Mouse (Mus musculus) CD8-positive naive resting alpha-beta T cell, adult 2 months (primary cell): ENCODE data around the gene Skil.

Source experiments
- DNase-seq, 2 experiments: peaks; one replicate each; pipeline ENCODE4 v3.0.0; 2022; ENCODE audit warnings: low read depth in 2 of 2, low spot score in 2 of 2

Gene Skil

DNA sequence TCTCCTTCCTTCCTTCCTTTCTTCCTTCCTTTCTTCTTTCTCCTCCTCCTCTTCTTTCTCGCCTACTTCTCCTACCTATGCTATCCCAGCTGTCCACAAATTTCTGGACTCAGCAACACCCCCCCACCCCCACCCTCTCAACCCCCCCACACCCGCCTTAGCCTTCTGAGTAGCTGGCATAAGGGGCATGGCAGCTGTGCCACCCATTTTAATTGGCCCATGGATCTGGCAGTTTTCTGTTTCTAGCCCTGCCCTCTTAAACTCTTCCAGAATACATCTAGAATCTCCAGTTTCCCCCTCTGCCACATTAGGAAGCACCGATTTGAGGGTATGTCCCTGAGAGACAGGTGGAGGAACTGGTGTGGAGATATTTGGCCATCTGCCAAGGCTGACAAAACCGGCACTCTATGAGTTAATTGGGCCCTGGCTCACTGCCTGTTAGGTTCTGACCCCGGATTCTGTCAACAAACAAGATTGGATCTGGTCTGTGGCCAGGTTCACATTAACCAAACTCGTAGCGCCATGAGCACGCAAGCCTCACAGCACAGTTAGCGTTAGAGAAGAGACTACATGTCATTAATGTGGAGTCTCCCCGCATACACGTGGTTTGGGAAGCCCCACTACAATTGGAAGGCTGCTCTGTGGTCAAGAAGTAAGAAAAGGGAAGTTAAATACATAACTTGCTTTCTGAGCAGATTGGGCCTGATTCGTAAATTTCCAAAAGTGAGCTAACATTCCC, 11.2 kb upstream of the Skil start:
- DNase-seq, result no peak

DNA sequence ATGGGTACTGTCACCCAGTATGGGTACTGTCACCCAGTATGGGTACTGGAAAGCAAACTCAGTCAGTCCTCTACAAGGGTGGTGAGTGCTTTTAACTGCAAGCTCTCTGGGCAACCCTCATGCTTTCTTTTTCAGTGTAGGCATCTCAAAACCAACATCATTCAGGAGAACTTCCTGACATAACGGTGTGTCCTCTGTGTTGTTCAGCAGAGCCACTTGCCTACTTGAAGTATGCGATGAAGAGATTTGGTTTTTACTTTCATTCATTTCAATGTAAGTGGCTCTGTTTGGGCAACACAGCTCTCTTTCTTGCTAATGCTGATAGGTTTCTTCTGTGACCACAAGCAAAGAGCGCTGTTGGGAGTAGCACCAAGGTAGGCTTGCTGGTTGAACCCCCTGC, 9.9 kb upstream of the Skil start:
- no peak for DNase-seq

DNA sequence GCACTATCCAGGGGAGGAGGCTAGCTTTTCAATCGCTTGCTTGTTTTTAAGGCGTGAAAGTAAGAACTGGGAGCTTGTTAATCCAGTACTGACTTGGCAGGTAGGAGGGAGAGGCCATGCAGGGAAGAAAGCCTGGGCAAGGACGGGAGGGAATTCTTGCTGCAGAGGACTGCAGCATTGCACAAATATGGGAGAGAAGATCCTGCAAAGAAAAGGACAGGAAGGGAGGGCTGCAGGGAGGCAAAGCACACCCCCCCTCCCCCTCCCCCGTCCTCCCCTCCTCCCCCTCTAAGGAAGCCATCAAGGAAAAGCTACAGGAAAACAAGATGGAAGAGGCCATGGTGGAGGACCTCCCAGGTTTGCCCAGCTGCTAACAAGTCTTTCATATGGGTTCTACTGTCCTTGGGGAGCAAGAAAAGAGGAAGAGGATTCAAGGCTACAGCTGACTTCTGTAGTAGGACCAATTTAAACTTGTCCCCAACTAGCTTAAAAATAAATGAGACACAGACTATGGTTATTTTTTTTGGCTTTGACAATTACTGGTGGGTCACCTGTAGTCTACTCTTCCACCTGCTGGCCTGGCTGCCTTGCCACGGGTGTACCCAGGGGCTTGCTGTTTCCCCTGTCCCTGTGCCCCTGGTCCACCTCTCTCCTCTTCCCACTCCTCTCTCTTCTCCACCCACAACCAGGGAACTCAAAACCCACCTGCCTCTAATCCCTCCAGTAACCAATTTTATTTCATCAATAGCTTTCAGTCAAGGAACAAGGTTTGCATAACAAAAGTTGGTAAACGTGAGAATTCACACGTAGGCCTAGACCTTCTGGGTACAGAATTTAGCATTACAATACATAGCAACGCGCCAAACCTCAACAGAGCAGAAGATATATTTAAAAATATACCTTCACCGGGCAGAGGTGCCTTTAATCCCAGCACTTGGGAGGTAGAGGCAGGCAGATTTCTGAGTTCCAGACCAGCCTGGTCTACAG, 5.8 kb upstream of the Skil start:
- DNase-seq, result no peak

DNA sequence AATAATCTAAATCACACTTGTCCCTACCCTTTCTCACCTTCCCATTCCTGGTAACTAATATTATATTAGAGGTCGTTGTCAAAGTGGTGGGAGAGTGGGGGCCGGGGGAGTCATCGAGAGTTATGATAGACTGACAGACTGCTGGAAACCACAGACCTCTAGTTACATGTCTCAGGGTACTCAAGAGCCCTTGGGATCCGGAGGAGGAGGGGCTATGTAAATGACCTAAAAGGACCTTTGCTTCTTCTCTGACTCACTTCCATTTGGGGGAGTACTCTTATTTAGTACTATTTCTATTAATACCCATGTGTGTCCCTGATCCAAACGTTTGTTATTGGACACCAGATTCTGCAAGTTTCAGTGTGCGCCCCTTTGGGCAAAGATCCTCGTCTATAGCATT, 4.9 kb upstream of the Skil start:
- no peak for DNase-seq

DNA sequence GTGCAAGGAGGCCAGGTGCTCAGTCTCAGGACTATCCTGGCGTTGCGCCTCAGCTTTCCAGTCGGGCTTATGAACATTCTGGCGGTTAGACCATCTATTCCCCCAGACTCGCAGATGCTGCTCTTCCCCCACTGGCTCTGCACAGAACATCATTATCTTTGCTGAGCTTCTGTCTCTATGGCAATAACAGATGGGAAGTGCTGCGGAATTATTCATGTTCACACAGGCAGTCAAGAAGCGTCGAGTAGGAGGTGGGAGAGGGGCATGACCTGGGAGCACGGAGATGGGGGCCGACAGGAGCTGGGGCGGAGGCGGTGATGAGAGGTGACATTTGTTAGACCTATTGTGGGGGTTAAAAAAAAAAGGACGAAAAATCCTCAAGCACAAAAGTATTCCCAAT, 1.7 kb upstream of the Skil start:
- no peak for DNase-seq

DNA sequence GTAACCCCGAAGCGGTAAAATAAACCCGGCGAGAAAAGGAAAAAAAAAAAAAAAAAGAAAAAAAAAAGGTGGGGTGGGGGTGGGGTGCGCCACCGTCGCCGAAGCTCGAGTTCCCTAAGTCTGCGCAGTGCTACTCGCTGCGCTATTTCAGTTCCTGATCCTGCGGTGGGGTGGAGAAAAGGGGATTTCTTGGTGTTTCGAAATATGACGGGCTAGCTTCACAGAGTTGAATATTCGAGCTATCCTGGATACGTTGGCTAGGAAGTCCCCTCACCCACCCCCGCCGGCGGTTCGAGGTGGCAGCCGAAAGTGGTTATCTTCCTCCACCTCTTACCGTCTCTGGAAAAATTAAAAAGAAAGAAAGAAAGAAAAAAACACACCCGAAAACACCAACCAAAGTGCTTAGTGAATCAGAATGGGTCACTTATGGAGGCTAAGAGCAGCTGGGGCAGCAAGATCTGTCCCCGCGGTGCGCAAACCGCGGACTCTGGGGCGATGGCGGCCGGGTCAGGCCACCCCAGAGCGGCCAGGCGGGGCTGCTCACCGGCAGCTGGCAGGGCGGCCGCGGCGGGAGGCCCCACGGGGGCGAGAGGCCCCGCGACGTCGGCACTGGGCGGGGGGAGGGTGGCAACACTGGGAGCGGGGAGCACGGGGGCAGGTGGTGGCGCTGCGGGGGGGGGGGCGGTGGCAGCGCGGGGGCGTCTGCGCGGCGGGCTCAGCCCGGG, 1.1 kb upstream of the Skil start:
- peak; percentile 64 to 68 for DNase-seq

DNA sequence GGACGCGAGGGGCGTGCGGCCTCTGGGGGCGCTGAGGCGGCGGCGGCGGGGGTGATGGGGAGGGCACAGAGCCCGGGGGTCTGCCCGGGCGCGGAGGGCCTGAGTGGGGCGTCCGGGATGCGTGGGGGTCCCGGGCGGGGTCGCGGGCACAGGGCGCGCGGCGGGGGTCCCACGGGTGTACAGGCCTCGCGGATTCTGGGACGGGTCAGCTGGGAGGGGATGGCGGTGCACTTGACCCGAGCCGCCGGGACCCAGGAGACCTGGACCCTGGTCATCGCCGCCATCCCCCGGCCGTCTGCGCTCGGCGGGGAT, 277 bp downstream of the Skil start:
- DNase-seq, result no peak

DNA sequence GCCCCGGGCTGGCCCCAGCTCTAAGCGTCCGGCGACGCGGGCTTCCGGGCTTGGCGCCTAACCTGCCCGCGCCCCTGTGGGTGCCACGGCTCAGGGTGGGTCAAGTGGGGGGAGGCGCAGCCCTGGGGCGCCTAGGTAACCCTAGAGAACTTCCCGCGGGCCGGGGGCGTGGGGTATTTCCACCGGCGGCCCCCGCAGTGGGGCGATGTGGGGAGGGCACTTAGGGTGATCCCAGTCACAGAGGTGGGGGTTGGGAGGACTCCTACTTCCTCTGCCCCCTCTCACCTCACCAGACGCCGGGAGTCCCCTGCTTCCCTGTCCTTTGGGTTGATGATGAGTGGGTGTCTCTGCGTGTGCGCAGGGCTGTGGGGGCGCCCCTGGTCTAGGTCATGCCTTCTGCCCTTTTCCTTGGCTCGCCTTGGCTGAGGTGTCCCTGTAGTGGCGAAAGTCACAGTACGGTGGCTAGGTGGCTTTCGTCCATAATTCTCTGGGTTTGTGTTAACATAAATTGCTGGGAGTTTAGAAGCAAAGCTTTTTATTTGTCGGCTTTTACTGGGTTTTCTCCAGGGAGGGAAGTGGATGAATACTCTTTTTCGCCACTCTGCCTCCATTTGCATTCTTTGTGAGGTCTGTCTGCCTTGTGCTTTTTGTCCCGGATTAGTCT, 765 bp downstream of the Skil start:
- DNase-seq, result peak; percentile 49 to 53

DNA sequence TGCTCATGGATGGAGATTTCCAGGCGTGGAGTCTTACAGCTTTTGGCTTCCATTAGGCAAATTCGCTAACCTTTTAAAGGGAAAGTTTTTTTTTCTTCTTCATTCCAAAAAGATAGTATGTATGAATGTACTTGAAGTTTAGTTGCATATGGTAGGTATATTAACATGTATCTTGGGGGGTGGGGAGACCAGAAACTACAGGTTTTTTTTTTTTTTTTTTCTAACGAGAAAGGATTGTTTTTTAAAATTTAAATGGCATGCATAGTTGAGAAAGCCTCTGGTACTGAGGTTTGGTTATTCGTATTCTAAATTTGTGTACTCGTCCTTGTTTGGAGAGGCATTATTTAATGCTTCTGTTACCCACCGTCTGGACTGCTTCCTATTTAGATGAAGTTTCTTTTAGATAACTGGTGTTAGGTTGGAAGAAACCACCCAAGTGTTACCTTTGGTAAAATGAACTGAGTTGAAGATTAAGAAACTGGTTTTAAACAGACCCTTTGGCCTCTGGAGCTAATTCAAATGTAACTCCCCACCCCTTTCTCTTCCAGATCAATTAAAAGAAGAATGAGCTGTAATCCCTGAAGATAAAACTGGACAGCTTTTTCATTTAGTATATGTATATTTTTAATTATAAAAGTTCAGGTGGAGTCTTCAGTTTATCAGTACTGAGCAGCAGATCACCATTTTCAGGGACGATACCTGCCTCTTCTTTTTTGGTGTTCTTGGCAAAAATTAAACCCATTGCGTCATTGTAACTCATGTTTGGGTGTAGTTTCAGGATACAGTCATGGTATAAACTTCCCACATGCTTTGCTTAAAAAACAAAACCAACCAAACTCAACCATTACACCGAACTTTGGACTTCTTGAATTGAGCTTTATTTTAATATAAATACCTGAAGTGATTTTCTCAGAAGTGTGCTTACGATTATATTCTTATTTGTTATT, 1.6 kb downstream of the Skil start:
- no peak for DNase-seq

DNA sequence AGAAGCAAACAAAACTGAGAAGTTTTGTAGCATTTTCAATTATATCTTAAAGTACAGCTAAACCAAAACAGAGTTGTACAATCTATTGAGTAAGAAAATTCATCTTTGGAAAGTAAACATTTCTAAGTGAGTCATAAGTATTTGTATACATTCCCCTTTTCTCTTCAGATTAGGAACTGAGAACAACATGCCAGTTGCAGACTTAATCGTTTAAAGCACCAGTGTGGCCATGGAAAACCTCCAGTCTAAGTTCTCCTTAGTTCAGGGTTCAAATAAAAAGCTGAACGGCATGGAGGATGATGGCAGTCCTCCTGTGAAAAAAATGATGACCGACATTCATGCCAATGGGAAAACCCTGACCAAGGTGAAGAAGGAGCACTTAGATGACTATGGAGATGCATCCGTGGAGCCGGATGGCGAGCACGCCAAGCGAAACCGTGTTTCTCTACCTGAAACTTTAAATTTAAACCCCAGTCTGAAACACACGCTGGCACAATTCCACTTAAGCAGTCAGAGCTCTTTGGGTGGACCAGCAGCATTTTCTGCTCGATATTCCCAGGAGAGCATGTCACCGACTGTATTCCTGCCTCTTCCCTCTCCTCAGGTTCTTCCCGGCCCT, 2.4 kb downstream of the Skil start:
- no peak for DNase-seq

DNA sequence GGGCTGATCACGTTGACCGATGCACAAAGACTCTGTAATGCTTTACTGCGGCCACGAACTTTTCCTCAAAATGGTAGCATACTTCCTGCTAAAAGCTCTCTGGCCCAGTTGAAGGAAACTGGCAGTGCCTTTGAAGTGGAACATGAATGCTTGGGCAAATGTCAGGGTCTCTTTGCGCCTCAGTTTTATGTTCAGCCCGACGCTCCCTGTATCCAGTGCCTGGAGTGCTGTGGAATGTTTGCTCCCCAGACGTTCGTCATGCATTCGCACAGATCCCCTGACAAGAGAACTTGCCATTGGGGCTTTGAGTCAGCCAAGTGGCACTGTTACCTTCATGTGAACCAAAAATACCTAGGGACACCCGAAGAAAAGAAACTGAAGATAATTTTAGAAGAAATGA, 3.1 kb downstream of the Skil start:
- no peak for DNase-seq

DNA sequence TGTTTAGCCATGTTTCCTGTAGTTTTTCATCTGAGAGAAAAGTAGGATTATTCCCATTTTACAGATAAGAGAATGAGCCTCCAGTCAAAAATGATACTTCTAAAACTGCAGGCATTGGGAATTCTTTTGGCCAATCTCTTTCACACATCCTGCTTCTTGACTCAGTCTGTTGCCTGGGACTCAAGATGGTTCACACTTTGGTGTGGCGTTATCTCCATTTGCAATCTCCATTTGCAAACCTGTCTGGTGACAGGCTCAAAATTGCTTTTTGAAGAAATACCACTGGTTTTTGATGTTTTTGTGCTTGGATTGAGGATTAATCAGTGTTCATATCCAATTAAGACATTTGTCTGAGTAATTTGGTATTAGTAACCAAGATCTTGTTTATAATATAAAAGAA, 3.7 kb downstream of the Skil start:
- DNase-seq, result no peak

DNA sequence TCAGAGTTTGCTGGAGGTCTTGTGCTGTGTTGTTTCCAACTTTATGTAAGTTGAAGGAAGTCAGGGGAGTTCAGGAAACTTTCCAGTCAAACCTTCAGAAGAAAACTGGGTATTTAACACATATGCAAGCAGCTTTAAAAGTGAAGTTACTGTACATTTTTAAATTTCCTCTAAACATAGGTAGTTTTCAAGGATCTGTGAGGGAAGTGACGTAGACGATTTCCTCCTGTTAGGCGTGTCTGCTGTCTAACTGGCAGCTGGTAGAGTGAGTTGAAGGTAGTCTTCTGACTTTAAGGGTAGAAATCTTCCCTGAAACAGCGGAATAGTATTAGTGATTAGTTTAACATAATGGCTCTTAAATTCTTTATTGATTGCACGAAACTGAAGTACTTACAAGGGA, 5.2 kb downstream of the Skil start:
- DNase-seq, result no peak

DNA sequence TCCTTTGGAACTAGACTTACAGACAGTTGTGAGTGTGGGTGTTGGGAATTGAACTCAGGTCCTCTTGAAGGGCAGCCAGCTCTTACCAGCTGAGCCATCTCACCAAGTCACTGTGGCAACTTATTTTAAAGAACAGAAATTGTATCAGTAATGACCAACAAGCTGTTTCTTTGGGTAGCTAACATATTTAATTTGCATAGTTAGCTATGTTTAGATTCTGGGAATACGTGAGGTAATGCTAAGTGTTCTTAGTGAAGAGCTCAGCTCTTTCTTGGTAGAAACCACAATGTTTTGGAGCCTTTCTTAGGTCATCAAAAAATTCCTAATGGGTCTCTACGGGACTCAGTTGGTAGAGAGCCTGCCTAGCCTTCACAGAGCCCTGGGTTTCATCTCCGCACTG, 5.9 kb downstream of the Skil start:
- no peak for DNase-seq

DNA sequence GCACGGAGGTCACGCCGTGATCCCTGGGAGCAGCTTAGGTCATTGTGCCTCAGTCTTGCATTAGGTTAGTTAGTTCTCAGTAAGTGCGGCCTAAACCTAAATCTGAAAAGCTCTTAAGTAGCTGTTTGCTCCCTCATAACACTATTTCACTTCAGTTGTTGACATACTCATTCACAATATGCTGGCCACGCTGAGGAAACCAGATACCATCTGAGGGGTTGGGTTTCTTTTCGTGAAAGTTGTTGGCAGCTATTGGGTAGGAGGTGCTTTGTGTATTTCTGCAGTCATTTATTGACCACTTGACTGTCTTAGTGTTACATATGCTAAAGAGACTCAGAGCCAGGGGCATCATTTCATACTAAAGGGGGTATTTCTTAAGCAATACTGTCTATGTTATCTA, 10.1 kb downstream of the Skil start:
- DNase-seq, result no peak

DNA sequence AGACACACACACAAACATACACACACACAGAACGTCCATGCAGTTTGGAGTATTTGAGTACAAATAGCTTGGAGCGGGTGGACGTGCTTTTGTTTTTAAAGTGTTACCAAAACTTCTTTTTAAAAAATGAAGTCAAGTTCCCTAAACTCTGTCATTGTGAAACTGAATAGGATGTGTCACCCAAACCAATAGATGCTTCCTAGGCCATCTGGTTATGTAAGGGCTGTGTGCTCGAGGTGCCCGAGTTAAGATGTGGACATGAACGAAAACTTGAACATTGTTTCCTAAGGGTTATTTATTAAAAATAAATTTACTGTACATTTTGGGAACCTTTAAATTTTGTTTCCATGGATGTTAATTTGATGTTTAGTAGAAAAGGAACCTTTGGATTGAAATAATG, 11.7 kb downstream of the Skil start:
- no peak for DNase-seq

DNA sequence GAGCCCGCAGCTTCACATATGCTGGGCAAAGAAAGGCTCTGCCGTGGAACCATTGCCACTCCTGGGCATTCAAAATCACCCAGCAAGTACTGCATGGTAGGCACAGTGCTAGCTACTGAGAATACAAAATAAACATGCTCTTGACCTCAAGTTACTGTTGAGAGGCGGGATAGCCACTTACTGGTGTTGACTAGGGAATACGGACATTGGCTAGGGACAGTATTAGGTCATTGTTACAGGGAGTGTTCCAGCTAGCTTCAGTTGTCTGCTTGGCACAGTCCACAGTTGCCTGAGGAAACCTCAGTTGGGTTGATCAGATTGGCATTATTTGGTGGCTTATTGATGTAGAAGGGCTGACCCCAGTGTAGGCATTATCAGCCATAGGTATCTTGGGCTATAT, 12.8 kb downstream of the Skil start:
- DNase-seq, result no peak

DNA sequence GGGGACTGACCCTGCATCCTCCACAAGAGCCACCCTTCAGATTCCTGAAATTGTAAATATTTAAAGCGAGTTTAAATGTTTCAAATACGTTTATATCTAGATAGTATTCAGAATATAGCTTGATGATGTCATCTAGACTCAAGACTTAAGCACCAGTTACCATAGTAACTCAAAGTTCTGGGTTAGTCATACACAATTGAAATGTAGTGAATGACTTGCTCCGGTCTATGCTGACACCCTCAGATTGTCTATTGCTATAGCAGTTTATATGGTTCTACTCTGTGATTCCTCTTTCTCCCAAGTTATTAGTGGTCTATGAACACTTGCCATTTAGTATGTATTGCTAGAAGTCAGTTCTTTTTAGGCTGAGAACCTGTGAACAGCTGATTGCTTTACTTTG, 14.2 kb downstream of the Skil start:
- no peak for DNase-seq

DNA sequence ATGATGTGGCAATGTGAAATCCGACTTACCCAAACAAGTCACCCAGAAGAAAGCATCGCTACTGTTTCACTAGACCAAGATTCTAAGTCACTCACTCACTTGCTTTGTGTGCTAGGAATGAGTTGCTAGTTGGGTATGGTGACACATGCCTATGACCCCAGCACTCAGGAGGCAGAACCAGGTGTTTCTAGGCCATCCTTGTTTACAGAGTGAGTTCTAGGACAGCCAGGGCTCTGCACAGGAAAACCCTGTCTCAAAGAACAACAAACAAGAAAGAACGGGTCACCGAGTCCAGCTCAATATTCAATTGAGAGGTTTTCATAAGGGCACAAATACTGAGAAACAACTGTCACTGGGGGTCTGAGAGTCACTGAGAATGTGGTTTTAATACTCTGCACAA, 28.2 kb downstream of the Skil start:
- DNase-seq, result no peak

DNA sequence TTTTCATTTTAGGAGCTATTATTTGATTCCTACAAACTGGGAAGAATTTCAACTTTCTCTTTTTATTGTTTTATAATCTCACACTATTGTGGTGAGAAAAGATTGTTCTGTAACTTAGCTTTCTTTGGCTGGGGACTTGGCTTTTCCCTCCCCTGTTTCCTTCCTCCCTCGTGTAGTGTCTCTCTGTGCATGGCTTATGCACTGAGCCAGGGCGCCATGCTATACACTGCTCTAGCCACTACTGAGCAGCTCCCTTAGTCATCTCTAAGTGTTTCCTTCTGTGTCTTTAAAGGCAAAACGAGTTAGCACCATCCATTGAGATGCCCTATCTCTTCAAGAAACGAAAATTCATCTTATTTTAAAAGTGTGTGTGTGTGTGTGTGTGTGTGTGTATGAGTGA, 31.4 kb downstream of the Skil start:
- DNase-seq, result no peak
